Mouse (Mus musculus): Measurements from ENCODE around the gene Vwa2. TPM values are rescaled to one million over a fixed set of nuclear protein-coding genes. Genes with fewer than 3 reads are reported as not detected.

The Vwa2 gene
- polyA plus RNA-seq, 1 experiment from 2014 or later: 7.5 TPM

DNA sequence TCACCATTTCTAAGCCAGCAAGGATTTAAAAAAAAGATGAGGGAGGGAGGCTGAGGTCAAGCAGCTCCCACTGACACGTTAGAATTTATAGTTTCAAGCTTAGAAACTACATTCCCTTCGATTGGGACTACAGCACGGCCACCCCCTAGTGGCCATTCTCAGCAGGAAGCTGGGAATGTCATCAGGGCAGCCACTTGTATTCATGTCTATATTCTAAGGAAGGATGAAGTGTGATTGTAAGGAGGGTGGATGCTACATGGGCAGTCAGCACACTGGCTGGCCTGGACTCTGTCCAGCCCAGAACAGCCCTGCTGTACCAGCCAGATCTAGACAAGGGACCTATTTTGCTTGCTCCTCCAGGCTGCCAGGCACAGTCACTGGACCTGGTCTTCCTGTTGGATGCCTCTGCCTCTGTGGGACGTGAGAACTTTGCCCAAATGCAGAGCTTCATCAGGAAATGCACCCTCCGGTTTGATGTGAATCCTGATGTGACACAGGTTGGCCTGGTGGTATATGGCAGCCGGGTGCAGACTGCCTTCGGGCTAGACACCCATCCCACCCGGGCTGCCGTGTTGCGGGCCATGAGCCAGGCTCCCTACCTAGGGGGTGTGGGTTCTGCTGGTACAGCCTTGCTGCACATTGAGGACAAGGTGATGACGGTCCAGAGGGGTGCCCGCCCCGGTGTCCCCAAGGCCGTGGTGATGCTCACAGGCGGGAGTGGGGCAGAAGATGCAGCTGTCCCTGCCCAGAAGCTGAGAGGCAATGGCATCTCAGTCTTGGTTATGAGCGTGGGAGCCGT is 34.6 kb downstream of the Vwa2 start:
- Histone ChIP-seq H3K27me3 (peaks cover 12% of the 10 kb centered on the region; the same call in 1 of the 2 replicates), H3K9me3 (no peaks in the 10 kb centered on the region), H3K27ac (no peak overlapping the region), H3K9ac (replicated peaks) (no peak overlapping the region), H3K4me3 (replicated peaks) (no peak overlapping the region), H3K4me1 (replicated peaks) (peaks cover 27% of the 10 kb centered on the region), H3K4me2 (no peak overlapping the region), H3K36me3 (no peaks in the 10 kb centered on the region)
- WGBS: 75% methylated on average over 17 of the region's 17 CpGs
- no peak for ATAC-seq (ENCODE audit: insufficient number of reproducible peaks, insufficient read depth, low FRiP score, low TSS enrichment, low read depth)

DNA sequence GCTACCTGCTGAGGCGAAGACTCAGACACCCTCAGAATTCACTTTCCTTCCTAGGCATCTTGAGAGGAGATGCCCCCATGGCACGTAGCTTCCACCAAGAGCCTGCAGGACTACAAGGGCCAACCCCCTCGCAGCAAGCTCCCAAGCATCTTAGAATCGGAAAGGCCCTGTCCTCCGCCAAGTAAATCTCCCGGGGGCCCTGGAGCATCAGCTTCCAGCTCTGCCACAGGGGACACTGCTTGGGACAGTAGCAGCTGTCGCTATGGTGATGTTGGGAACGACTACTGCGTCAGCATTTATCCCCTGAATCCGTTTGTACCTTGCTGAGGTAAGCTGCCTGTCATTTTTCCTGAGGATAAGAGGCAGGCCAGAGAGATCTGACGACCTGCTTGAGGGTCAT is 36.5 kb downstream of the Vwa2 start:
- Histone ChIP-seq H3K4me2 (no peak overlapping the region), H3K27ac (no peak overlapping the region), H3K9me3 (no peaks in the 10 kb centered on the region), H3K9ac (replicated peaks) (no peak overlapping the region), H3K27me3 (peaks cover 7% of the 10 kb centered on the region; the same call in 1 of the 2 replicates), H3K36me3 (no peaks in the 10 kb centered on the region), H3K4me1 (replicated peaks) (peaks cover 21% of the 10 kb centered on the region), H3K4me3 (replicated peaks) (no peak overlapping the region)
- ATAC-seq (ENCODE audit: insufficient number of reproducible peaks, insufficient read depth, low FRiP score, low TSS enrichment, low read depth): no peak
- WGBS: 62% methylated on average over 11 of the region's 11 CpGs

DNA sequence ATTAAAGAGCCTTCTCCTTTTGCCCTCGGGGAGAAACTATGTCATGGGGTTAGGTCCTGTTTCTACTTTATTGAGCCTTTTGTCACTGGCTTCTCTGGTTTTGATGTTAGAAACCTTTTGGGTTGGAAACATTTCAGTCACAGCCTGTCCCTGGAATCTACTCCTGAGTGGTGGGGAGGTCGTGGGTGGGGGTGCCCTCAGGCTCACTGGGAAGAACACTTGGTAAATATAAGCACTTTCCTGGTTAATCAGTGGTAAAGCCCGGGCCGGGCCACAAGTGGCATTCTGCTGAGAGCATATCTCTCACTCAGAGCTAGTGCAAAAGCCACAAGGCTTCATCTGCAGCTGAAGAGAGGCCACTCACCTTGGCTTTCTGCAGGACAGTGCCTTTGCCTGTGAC is 39.7 kb downstream of the Vwa2 start:
- peaks cover 11% of the 10 kb centered on the region for H3K4me1 ChIP-seq (replicated peaks)
- H3K36me3 ChIP-seq: no peaks in the 10 kb centered on the region
- no peak overlapping the region for H3K4me3 ChIP-seq (replicated peaks)
- no peak overlapping the region for H3K4me2 ChIP-seq
- no peaks in the 10 kb centered on the region for H3K9me3 ChIP-seq
- 78% methylated on average over 4 of the region's 4 CpGs for WGBS
- no peak for ATAC-seq (ENCODE audit: insufficient number of reproducible peaks, insufficient read depth, low FRiP score, low TSS enrichment, low read depth)
- peak overlapping the region; percentile 50; the same call in 1 of the 2 replicates for H3K27ac ChIP-seq
- peaks cover 7% of the 10 kb centered on the region; the same call in 1 of the 2 replicates for H3K27me3 ChIP-seq
- H3K9ac ChIP-seq (replicated peaks): no peak overlapping the region

DNA sequence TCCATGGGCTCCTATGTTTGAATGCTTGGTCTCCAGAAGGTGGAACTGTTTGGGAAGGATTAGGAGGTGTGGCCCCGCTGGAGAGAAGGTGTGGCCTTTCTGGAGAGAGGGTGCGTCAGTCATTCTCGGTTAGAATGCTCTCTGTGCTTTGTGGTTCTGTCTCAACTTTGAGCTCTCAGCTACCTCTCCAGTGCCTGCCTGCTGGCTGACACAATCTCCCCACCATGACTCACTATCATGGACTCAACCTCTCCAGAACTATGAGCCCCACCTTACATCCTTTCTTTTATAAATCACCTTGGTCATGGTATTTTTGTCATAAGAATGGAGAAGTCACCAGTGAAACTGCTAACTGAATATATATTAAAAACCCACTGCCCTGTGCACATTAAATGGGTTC is 40.6 kb downstream of the Vwa2 start:
- 91% methylated on average over 3 of the region's 3 CpGs for WGBS
- Histone ChIP-seq H3K4me3 (replicated peaks) (no peak overlapping the region), H3K27ac (no peak overlapping the region), H3K4me2 (no peak overlapping the region), H3K9ac (replicated peaks) (no peak overlapping the region), H3K4me1 (replicated peaks) (peaks cover 11% of the 10 kb centered on the region), H3K36me3 (no peaks in the 10 kb centered on the region), H3K27me3 (0 out of 2 replicates have a peak, but pooled peaks cover under 1% of the 10 kb centered on the region), H3K9me3 (no peaks in the 10 kb centered on the region)
- no peak for ATAC-seq (ENCODE audit: insufficient number of reproducible peaks, insufficient read depth, low FRiP score, low TSS enrichment, low read depth)

DNA sequence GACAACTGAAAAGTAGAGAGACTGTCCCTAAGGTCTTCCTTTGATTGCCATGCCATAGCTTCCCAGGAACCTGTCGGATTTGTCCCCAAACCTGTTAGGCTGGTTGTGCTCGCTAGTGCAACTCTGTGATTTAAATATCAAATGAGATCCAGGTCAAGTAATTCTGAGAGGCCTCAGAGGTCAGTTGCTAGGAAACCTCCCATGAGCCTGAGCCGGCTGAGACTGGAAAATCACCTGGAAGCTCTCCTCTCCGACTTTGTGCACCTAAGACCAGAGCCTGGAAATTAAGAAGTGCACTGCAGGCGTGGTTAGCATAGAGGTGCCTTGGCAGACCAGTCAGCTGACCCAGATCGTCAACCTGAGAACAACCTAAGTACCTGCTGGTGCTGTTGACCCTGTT is 41.0 kb downstream of the Vwa2 start:
- Histone ChIP-seq H3K27ac (no peak overlapping the region), H3K4me3 (replicated peaks) (no peak overlapping the region), H3K27me3 (no peaks in the 10 kb centered on the region), H3K36me3 (no peaks in the 10 kb centered on the region), H3K9ac (replicated peaks) (no peak overlapping the region), H3K4me2 (no peak overlapping the region), H3K9me3 (no peaks in the 10 kb centered on the region), H3K4me1 (replicated peaks) (peaks cover 11% of the 10 kb centered on the region)
- 60% methylated on average over 6 of the region's 6 CpGs for WGBS
- no peak for ATAC-seq (ENCODE audit: insufficient number of reproducible peaks, insufficient read depth, low FRiP score, low TSS enrichment, low read depth)

DNA sequence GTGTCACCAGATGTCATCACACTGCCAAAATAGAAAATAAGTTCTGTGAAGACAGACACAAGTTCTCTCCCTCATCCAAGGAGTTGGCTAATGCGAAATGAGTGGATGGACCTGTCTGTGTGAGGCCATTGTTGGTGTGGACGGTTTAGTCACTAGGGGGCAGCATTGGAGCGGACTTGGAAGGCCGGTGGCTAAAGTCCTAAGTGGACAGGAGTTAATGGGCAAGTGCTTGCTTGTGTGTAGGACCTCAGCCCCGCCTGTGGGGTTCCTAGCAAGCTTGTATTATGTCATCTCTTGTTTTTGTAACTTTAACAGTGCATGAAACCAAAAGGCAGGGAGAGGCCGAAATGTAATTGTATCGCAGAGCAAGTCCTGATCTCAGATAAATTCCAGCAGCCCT is 45.6 kb downstream of the Vwa2 start:
- no peaks in the 10 kb centered on the region for H3K36me3 ChIP-seq
- no peaks in the 10 kb centered on the region for H3K9me3 ChIP-seq
- H3K27me3 ChIP-seq: no peaks in the 10 kb centered on the region
- no peak overlapping the region for H3K9ac ChIP-seq (replicated peaks)
- H3K4me1 ChIP-seq (replicated peaks): no peaks in the 10 kb centered on the region
- no peak overlapping the region for H3K27ac ChIP-seq
- no peak overlapping the region for H3K4me2 ChIP-seq
- 0 out of 2 replicates have a peak, but pooled peaks have one; percentile 11 for ATAC-seq (ENCODE audit: insufficient number of reproducible peaks, insufficient read depth, low FRiP score, low TSS enrichment, low read depth)
- 26% methylated on average over 7 of the region's 7 CpGs for WGBS
- H3K4me3 ChIP-seq (replicated peaks): no peak overlapping the region

DNA sequence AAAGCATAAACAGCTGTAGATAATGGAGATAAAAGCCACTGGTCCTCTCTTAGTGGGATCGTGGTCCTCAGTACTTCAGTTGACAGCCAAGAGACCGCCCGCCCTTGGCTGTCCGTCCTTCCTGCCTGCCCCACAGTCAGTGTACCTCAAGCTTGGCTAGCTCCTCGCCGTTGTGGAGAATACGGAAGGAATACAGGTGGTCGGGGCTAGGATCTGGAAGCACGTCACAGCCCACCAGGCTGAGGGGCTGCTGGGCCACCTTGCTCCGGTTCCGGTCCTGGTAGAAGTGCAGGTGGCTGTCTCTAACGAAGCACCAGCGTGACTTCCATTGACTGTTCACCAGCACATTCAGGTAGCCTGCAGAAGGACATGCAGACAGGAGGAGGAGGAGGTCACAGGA is 46.2 kb downstream of the Vwa2 start:
- no peak overlapping the region for H3K4me2 ChIP-seq
- no peak overlapping the region for H3K4me3 ChIP-seq (replicated peaks)
- no peaks in the 10 kb centered on the region for H3K4me1 ChIP-seq (replicated peaks)
- WGBS: 90% methylated on average over 13 of the region's 13 CpGs
- no peak overlapping the region for H3K9ac ChIP-seq (replicated peaks)
- H3K9me3 ChIP-seq: no peaks in the 10 kb centered on the region
- no peaks in the 10 kb centered on the region for H3K36me3 ChIP-seq
- no peak for ATAC-seq (ENCODE audit: insufficient number of reproducible peaks, insufficient read depth, low FRiP score, low TSS enrichment, low read depth)
- no peak overlapping the region for H3K27ac ChIP-seq
- H3K27me3 ChIP-seq: no peaks in the 10 kb centered on the region

DNA sequence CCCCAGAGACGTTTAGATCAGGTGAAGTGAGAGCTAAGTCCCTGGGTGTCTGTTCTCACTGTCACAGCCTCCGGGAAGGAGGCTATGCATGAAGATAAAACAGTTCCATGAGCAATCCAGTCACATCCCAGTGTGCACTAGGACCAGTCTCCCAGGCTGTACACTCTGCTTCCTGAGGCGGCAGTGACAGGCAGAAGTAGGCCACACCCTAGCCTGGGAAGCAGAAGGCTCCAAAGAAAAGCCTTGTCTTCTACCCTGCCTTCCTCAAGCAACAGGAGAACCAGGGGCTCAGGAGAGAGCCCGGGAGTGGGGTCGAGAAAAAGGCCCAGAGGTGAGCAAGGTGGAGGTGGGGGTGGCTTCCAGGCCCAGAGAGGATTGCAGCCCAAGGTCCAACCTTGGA is 47.7 kb downstream of the Vwa2 start:
- Histone ChIP-seq H3K27me3 (no peaks in the 10 kb centered on the region), H3K9me3 (no peaks in the 10 kb centered on the region), H3K9ac (replicated peaks) (no peak overlapping the region), H3K27ac (no peak overlapping the region), H3K4me2 (no peak overlapping the region), H3K36me3 (no peaks in the 10 kb centered on the region), H3K4me1 (replicated peaks) (no peaks in the 10 kb centered on the region), H3K4me3 (replicated peaks) (no peak overlapping the region)
- 70% methylated on average over 5 of the region's 5 CpGs for WGBS
- no peak for ATAC-seq (ENCODE audit: insufficient number of reproducible peaks, insufficient read depth, low FRiP score, low TSS enrichment, low read depth)

DNA sequence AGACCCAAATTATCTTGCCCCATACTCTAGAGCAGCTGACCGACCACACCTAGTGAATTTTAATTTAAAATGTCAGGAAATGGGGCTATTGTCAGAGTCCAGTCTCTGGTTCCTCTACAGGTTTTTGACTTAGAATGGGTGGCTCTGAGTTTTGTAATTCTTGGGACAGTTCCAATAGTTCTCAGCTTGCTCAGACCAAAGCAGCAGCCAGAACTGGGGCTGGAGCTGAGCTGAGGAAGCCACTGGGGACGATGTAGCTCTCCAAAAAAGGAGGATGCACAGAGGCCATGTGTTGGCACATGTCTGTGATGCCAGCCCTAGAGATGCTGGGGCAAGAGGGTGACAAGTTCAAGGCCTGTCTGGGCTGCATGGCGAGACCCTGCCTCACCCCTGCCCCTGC is 55.3 kb downstream of the Vwa2 start:
- no peak overlapping the region for H3K27ac ChIP-seq
- H3K4me3 ChIP-seq (replicated peaks): no peak overlapping the region
- no peak for ATAC-seq (ENCODE audit: insufficient number of reproducible peaks, insufficient read depth, low FRiP score, low TSS enrichment, low read depth)
- no peaks in the 10 kb centered on the region for H3K36me3 ChIP-seq
- H3K4me2 ChIP-seq: no peak overlapping the region
- WGBS: 76% methylated on average over 3 of the region's 3 CpGs
- 0 out of 2 replicates have a peak, but pooled peaks cover 3% of the 10 kb centered on the region for H3K27me3 ChIP-seq
- no peaks in the 10 kb centered on the region for H3K4me1 ChIP-seq (replicated peaks)
- H3K9me3 ChIP-seq: no peaks in the 10 kb centered on the region
- no peak overlapping the region for H3K9ac ChIP-seq (replicated peaks)

DNA sequence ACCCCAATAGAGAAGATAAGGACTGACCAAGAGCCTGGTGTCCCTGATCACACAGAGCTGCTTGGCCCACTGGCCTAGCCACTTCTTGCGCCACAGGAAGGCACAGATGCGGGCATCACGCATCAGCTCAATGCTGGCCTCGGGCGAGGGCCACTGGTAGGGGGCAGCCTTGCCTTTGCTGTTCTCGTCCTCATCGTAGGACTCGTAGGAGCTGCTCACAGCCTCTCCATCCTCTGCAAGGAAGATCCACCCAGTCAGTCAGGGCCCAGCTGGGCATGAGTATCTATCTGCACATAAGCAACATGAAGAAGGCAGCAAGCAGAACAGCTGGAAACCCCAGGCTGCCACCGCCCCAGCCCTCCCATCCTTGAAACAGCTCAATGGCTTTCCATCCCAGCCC is 56.0 kb downstream of the Vwa2 start:
- Histone ChIP-seq H3K36me3 (no peaks in the 10 kb centered on the region), H3K27ac (no peak overlapping the region), H3K9me3 (no peaks in the 10 kb centered on the region), H3K4me1 (replicated peaks) (no peaks in the 10 kb centered on the region), H3K4me2 (no peak overlapping the region), H3K4me3 (replicated peaks) (no peak overlapping the region), H3K27me3 (0 out of 2 replicates have a peak, but pooled peaks cover 3% of the 10 kb centered on the region), H3K9ac (replicated peaks) (no peak overlapping the region)
- 87% methylated on average over 9 of the region's 9 CpGs for WGBS
- ATAC-seq (ENCODE audit: insufficient number of reproducible peaks, insufficient read depth, low FRiP score, low TSS enrichment, low read depth): no peak

DNA sequence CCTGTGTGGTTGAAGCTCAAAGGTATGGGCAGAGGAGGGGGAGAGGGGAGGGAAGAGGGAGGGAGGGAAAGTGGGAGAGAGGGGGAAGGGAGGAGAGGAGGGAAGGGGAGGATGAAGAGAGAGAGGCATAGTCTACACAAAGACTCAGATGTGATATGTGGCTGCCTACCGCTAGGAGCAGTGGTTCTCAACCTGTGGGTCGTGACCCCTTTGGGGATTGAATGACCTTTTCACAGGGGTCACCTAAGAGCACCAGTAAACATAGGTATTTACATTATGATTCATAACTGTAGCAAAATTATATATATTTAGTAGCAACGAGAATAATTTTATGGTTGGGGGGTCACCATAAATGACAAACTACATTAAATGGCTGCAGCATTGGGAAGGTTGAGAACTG is 59.8 kb downstream of the Vwa2 start:
- ATAC-seq (ENCODE audit: insufficient number of reproducible peaks, insufficient read depth, low FRiP score, low TSS enrichment, low read depth): no peak

DNA sequence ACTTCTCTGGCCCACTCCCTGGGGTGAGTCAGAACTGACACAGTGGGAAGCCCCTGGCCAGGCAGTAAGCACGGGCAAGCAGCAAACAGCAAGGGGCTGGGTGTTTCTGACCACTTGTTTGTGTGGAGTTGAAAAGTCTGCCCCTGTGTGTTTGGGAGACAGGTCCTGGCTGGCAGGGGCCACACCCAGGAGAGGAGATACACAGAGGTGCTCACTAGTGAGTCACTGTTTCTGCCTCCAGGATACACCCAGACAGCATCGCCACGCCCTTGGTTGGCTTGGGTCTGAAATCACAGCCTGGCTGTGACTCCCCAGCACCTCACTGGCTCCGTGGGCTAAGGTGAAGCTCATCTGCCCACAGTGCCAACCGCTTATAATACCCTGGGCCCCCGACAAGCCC is 61.1 kb downstream of the Vwa2 start:
- H3K4me3 ChIP-seq (replicated peaks): no peak overlapping the region
- no peak overlapping the region for H3K9ac ChIP-seq (replicated peaks)
- H3K27me3 ChIP-seq: 0 out of 2 replicates have a peak, but pooled peaks cover 3% of the 10 kb centered on the region
- 84% methylated on average over 6 of the region's 6 CpGs for WGBS
- H3K36me3 ChIP-seq: no peaks in the 10 kb centered on the region
- no peaks in the 10 kb centered on the region for H3K9me3 ChIP-seq
- no peak for ATAC-seq (ENCODE audit: insufficient number of reproducible peaks, insufficient read depth, low FRiP score, low TSS enrichment, low read depth)
- 0 out of 2 replicates have a peak, but pooled peaks cover 5% of the 10 kb centered on the region for H3K4me1 ChIP-seq (replicated peaks)
- no peak overlapping the region for H3K4me2 ChIP-seq
- no peak overlapping the region for H3K27ac ChIP-seq

More for the DNA sequence above, 59.8 kb downstream of the Vwa2 start:
- Histone ChIP-seq H3K4me2 (no peak overlapping the region), H3K9me3 (no peaks in the 10 kb centered on the region), H3K9ac (replicated peaks) (no peak overlapping the region), H3K4me1 (replicated peaks) (0 out of 2 replicates have a peak, but pooled peaks cover 5% of the 10 kb centered on the region), H3K36me3 (no peaks in the 10 kb centered on the region), H3K27ac (no peak overlapping the region), H3K27me3 (0 out of 2 replicates have a peak, but pooled peaks cover 3% of the 10 kb centered on the region), H3K4me3 (replicated peaks) (no peak overlapping the region)
- 84% methylated on average over 3 of the region's 3 CpGs for WGBS

All from limb, embryonic 12.5 days (tissue).